27 mouse cellular contexts compared by ENCODE assay signal in the genomic region with DNA sequence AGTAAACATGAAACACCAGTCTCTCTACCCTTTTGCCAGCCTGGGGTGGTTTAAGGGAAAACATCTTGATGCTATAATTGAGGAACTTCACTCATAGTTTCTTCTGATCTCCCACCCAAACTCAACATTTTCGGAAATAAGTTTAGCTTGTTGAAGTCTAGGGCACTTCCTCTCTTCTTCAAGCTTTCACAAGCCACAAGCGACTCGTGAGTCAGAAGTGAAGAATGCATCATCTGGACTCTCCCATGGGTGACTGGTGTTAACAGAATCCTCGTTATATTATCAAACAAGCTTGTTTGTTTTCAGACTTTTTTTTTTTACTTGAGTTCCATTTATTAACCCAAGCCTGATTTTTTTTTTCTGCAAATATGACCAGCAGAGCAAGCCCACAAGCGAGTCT.
DNase-seq lines count a peak whose midpoint lies in the region; ATAC-seq and TF ChIP-seq lines count a peak whose summit lies in the region.
"Had no signal": no experiment of that assay in that cellular context is flagged by ENCODE, and none has a peak within 500 bp of the region (broad histone marks: within the 10 kb centered on the region; RNA-seq: fewer than 3 reads in every experiment).

No protein-coding gene starts in this region.

- no peak overlapping the region for H3K4me3 ChIP-seq in C2C12 (ENCODE audit: insufficient read depth, poor library complexity, severe bottlenecking)
- H3K4me3 ChIP-seq in myocyte: no peak overlapping the region
- H3K4me3 ChIP-seq: forebrain, embryonic 10.5 days; gastrocnemius, adult 2 months; limb, embryonic 10.5 days; limb, embryonic 15.5 days; neural tube, embryonic 12.5 days had no signal

- intact Hi-C loops in heart, postnatal 14 days (cut with DNase I): no loop called here

- H3K4me2 ChIP-seq in myocyte (ENCODE audit: low read depth): peak overlapping the region; percentile 56
- H3K4me2 ChIP-seq: limb, embryonic 15.5 days; lung, embryonic 14.5 days; midbrain, embryonic 11.5 days; neural tube, embryonic 12.5 days had no signal

- TF ChIP-seq POLR2A in myocyte (IDR thresholded peaks at IDR 0.05; ENCODE audit: insufficient read length, low read depth): no peak

- H3K36me3 ChIP-seq in C2C12 (ENCODE audit: control insufficient read depth, insufficient read depth): peaks cover 55% of the 10 kb centered on the region
- H3K36me3 ChIP-seq in myocyte (ENCODE audit: control insufficient read depth, insufficient read depth): peaks cover 34% of the 10 kb centered on the region

- 0 out of 2 replicates have a peak, but pooled peaks have one; percentile 60 for ATAC-seq in common myeloid progenitor, adult 5-6 weeks (replicated peaks; ENCODE audit: low read depth, poor library complexity, severe bottlenecking)
- ATAC-seq: CD4-positive, CD25-positive, alpha-beta regulatory T cell, adult 4 months; forebrain, embryonic 16.5 days; hindbrain, embryonic 16.5 days; midbrain, embryonic 16.5 days had no signal

- peaks cover 3% of the 10 kb centered on the region for H3K79me3 ChIP-seq in C2C12 (ENCODE audit: low read depth)

- H3K79me2 ChIP-seq in C2C12 (ENCODE audit: control insufficient read depth, insufficient read depth) (no peaks in the 10 kb centered on the region), myocyte (ENCODE audit: control insufficient read depth, insufficient read depth) (no peaks in the 10 kb centered on the region)

- peak; percentile 84 for DNase-seq in heart, adult 11 months
- no peak for DNase-seq in heart, postnatal 14 days
- DNase-seq in cerebellum, adult 9-11 months: no peak
- DNase-seq in layer of hippocampus, adult 11-12 months (ENCODE audit: low spot score): no peak
- no peak for DNase-seq in urinary bladder, adult 18-20 months (ENCODE audit: low spot score in 2 of 2)
- DNase-seq: adrenal gland, postnatal 10 days; cerebellum, postnatal 10 days; gastrocnemius, adult 2 months; gastrocnemius, postnatal 36 days; kidney, adult 2 months; kidney, postnatal 4 days; lung, embryonic 14.5 days; right cerebral cortex, adult 18-20 months; thymus, adult 18-20 months; thymus, postnatal 25 days had no signal

- H3ac ChIP-seq in C2C12 (ENCODE audit: control insufficient read depth, insufficient read length, low read depth) (no peak overlapping the region), myocyte (ENCODE audit: control insufficient read depth, insufficient read length) (no peak overlapping the region)

- H3K27me3 ChIP-seq in C2C12 (ENCODE audit: control insufficient read depth, insufficient read depth, insufficient read length) (no peaks in the 10 kb centered on the region), myocyte (ENCODE audit: control insufficient read depth, insufficient read depth, insufficient read length) (no peaks in the 10 kb centered on the region)
- H3K27me3 ChIP-seq: limb, embryonic 15.5 days; neural tube, embryonic 12.5 days had no signal

- no peak for TF ChIP-seq CTCF in C2C12 (IDR thresholded peaks at IDR 0.05; ENCODE audit: control insufficient read depth, insufficient read depth, insufficient read length)

TF ChIP-seq in C2C12, 6 proteins besides CTCF, POLR2A, EP300 and RAD21:
- TF ChIP-seq MYOD1 (IDR thresholded peaks at IDR 0.05; ENCODE audit: control insufficient read depth, insufficient read length, low read depth) (no peak), USF1 (IDR thresholded peaks at IDR 0.05; ENCODE audit: low read depth) (no peak), MYOG (IDR thresholded peaks at IDR 0.05; ENCODE audit: control insufficient read depth, extremely low read depth, insufficient read length) (no peak), FOSL1 (IDR thresholded peaks at IDR 0.05; ENCODE audit: insufficient read depth, low read length, poor library complexity, severe bottlenecking) (peak; percentile 60)

TF ChIP-seq in myocyte, 11 proteins besides CTCF, POLR2A, EP300 and RAD21:
- TF ChIP-seq TCF12 (IDR thresholded peaks at IDR 0.05; ENCODE audit: insufficient read depth, poor library complexity, severe bottlenecking) (no peak), REST (IDR thresholded peaks at IDR 0.05; ENCODE audit: insufficient read depth, insufficient read length) (no peak), POLR2AphosphoS2 (IDR thresholded peaks at IDR 0.05; ENCODE audit: insufficient read length, low read depth) (no peak), CEBPB (IDR thresholded peaks at IDR 0.05; ENCODE audit: insufficient read depth, poor library complexity, severe bottlenecking) (no peak), MYOG (IDR thresholded peaks at IDR 0.05; ENCODE audit: control insufficient read depth in 1 of 3, insufficient read depth in 1 of 3, insufficient read length in 2 of 3, low read depth in 2 of 3) (no peak), E2F4 (IDR thresholded peaks at IDR 0.05; ENCODE audit: insufficient read depth) (no peak), SRF (IDR thresholded peaks at IDR 0.05; ENCODE audit: control insufficient read depth, insufficient read length, low read depth) (no peak), MAX (IDR thresholded peaks at IDR 0.05; ENCODE audit: low read depth) (no peak), TCF3 (IDR thresholded peaks at IDR 0.05; ENCODE audit: insufficient read length, low read depth) (no peak), USF1 (IDR thresholded peaks at IDR 0.05; ENCODE audit: low read depth) (no peak), MYOD1 (IDR thresholded peaks at IDR 0.05; ENCODE audit: control insufficient read depth in 1 of 3, insufficient read length in 2 of 3, low read depth in 2 of 3) (no peak)
